ENCODE assay signal across 8 mouse cellular contexts in the genomic region with DNA sequence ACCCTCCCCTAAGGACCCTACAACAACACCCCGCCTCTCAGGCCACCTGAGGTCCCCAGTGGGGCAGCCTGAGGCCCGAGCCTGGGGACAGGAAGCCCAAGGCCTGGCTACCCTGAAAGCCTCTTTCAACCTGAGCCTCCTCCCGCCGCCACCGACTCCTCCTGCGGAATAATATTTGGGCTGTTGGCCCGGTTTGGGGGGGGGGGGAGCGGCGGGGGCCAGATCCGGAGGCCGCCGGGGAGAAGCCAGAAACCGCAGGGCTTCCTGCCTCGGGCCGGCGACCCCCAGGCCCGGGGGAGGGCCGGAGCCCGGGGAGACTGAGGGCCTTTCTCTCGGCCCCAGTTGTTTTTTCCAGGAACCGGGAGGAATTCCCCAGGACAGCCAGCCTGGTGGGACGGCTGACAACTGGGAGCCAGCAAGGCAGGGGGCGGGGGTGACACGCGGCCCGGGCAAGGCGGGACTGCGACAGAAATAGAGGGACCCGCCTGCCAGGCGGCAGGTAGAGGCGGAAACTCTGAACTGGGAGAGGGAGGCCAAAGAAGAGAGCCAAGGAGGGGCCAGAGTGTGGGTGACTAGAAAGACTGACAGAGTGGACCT. TPM values are rescaled to one million over a fixed set of nuclear protein-coding genes. Genes with fewer than 3 reads are reported as not detected.
A peak's percentile ranks its signal among the peaks of the same experiment; 100 is the strongest.
DNase-seq lines count a peak whose midpoint lies in the region; ATAC-seq lines count a peak whose summit lies in the region.

No protein-coding gene starts in this region.

- H3K9ac ChIP-seq in heart, embryonic 15.5 days, result peak overlapping the region; percentile 73
- H3K9ac ChIP-seq in limb, embryonic 12.5 days (replicated peaks), result peak overlapping the region; percentile 73
- H3K9ac ChIP-seq in midbrain, embryonic 12.5 days (replicated peaks), result peak overlapping the region; percentile 64

- H3K36me3 ChIP-seq in heart, embryonic 15.5 days, result peaks cover 6% of the 10 kb centered on the region; the same call in 1 of the 2 replicates
- peaks cover 12% of the 10 kb centered on the region for H3K36me3 ChIP-seq in limb, embryonic 12.5 days
- peaks cover 4% of the 10 kb centered on the region; the same call in 1 of the 2 replicates for H3K36me3 ChIP-seq in midbrain, embryonic 12.5 days

- peak overlapping the region; percentile 75 for H3K27ac ChIP-seq in heart, embryonic 15.5 days
- peak overlapping the region; percentile 74 for H3K27ac ChIP-seq in limb, embryonic 12.5 days
- no peak overlapping the region for H3K27ac ChIP-seq in midbrain, embryonic 12.5 days (replicated peaks)

- ATAC-seq in heart, embryonic 15.5 days (replicated peaks; ENCODE audit: insufficient number of reproducible peaks, insufficient read depth, low FRiP score, low read depth), result peak; percentile 51; the same call in 1 of the 2 replicates
- no peak for ATAC-seq in limb, embryonic 12.5 days (ENCODE audit: insufficient number of reproducible peaks, insufficient read depth, low FRiP score, low TSS enrichment, low read depth)
- ATAC-seq in midbrain, embryonic 12.5 days (ENCODE audit: low FRiP score, low read depth), result peak; percentile 47; the same call in 1 of the 2 replicates

- H3K4me2 ChIP-seq in heart, embryonic 15.5 days, result peak overlapping the region; percentile 92
- H3K4me2 ChIP-seq in limb, embryonic 12.5 days, result peak overlapping the region; percentile 70
- H3K4me2 ChIP-seq in midbrain, embryonic 12.5 days (replicated peaks), result peak overlapping the region; percentile 57

- DNase-seq in cerebellum, adult 9-11 months, result peak; percentile 61
- no peak for DNase-seq in cerebellum, postnatal 4 days (ENCODE audit: low spot score in 2 of 2)
- DNase-seq in adrenal gland, postnatal 25 days, result peak; percentile 42
- no peak for DNase-seq in T-cell, adult 2 months (ENCODE audit: low spot score)
- no peak for DNase-seq in left cerebral cortex, postnatal 36 days (ENCODE audit: low spot score in 2 of 2)

- peak overlapping the region; percentile 53 for H3K4me3 ChIP-seq in heart, embryonic 15.5 days
- H3K4me3 ChIP-seq in limb, embryonic 12.5 days (replicated peaks), result peak overlapping the region; percentile 36
- H3K4me3 ChIP-seq in midbrain, embryonic 12.5 days, result peak overlapping the region; percentile 32

- peaks cover 22% of the 10 kb centered on the region for H3K4me1 ChIP-seq in heart, embryonic 15.5 days (replicated peaks)
- peaks cover 21% of the 10 kb centered on the region for H3K4me1 ChIP-seq in limb, embryonic 12.5 days (replicated peaks)
- H3K4me1 ChIP-seq in midbrain, embryonic 12.5 days, result peaks cover 13% of the 10 kb centered on the region

- intact Hi-C loops in left cerebral cortex, postnatal 36 days (cut with DNase I), result no loop called here

- WGBS in heart, embryonic 15.5 days, result under 1% methylated on average over 31 of the region's 31 CpGs
- 1% methylated on average over 25 of the region's 31 CpGs for WGBS in limb, embryonic 12.5 days
- 3% methylated on average over 31 of the region's 31 CpGs for WGBS in midbrain, embryonic 12.5 days

- H3K9me3 ChIP-seq in heart, embryonic 15.5 days (replicated peaks), result no peaks in the 10 kb centered on the region
- no peaks in the 10 kb centered on the region for H3K9me3 ChIP-seq in limb, embryonic 12.5 days
- H3K9me3 ChIP-seq in midbrain, embryonic 12.5 days, result no peaks in the 10 kb centered on the region

- no peaks in the 10 kb centered on the region for H3K27me3 ChIP-seq in heart, embryonic 15.5 days
- H3K27me3 ChIP-seq in limb, embryonic 12.5 days, result peaks cover 5% of the 10 kb centered on the region; the same call in 1 of the 2 replicates
- H3K27me3 ChIP-seq in midbrain, embryonic 12.5 days, result no peaks in the 10 kb centered on the region

RNA-seq across cellular contexts. Expression of a gene that starts 8.3 kb away (rescaled TPM):
- 45.8 and 48.3 TPM in 2 replicates for total RNA-seq in adrenal gland, postnatal 25 days (2021)
- polyA plus RNA-seq in heart, embryonic 15.5 days (2015; fragmentation: Nextera tagmentation; extraction: Ambion mirVana), result 11.5 and 17.6 TPM in 2 replicates
- polyA plus RNA-seq in limb, embryonic 12.5 days (2016; fragmentation: Nextera tagmentation; extraction: Ambion mirVana), result 44.4 and 47.5 TPM in 2 replicates
- 41.6 and 43.1 TPM in 2 replicates for polyA plus RNA-seq in midbrain, embryonic 12.5 days (2016; fragmentation: Nextera tagmentation; extraction: Ambion mirVana)
- total RNA-seq in left cerebral cortex, postnatal 36 days (2021), result 10 to 100 TPM; 46.3 to 53.5 TPM

RNA-seq across cellular contexts. Expression of a gene that starts 11.2 kb away (rescaled TPM):
- 0.76 TPM in 1 of 2 replicates, not detected in the other for total RNA-seq in adrenal gland, postnatal 25 days (2021)
- polyA plus RNA-seq in heart, embryonic 15.5 days (2015; fragmentation: Nextera tagmentation; extraction: Ambion mirVana), result 0.14 and 0.61 TPM in 2 replicates
- 0.81 and 1.8 TPM in 2 replicates for polyA plus RNA-seq in limb, embryonic 12.5 days (2016; fragmentation: Nextera tagmentation; extraction: Ambion mirVana)
- 0.09 and 0.10 TPM in 2 replicates for polyA plus RNA-seq in midbrain, embryonic 12.5 days (2016; fragmentation: Nextera tagmentation; extraction: Ambion mirVana)
- total RNA-seq in left cerebral cortex, postnatal 36 days (2021), result not detected

RNA-seq across cellular contexts. Expression of a gene that starts 12.1 kb away (rescaled TPM):
- 120 and 126 TPM in 2 replicates for total RNA-seq in adrenal gland, postnatal 25 days (2021)
- polyA plus RNA-seq in heart, embryonic 15.5 days (2015; fragmentation: Nextera tagmentation; extraction: Ambion mirVana), result 19.6 and 27.3 TPM in 2 replicates
- 51.9 and 56.0 TPM in 2 replicates for polyA plus RNA-seq in limb, embryonic 12.5 days (2016; fragmentation: Nextera tagmentation; extraction: Ambion mirVana)
- polyA plus RNA-seq in midbrain, embryonic 12.5 days (2016; fragmentation: Nextera tagmentation; extraction: Ambion mirVana), result 51.5 and 53.5 TPM in 2 replicates
- total RNA-seq in left cerebral cortex, postnatal 36 days (2021), result 100 to 1,000 TPM; 126 to 129 TPM

RNA-seq across cellular contexts. Expression of a gene that starts 21.1 kb away (rescaled TPM):
- 10.9 and 13.0 TPM in 2 replicates for total RNA-seq in adrenal gland, postnatal 25 days (2021)
- 2.2 and 2.3 TPM in 2 replicates for polyA plus RNA-seq in heart, embryonic 15.5 days (2015; fragmentation: Nextera tagmentation; extraction: Ambion mirVana)
- 6.4 and 6.5 TPM in 2 replicates for polyA plus RNA-seq in limb, embryonic 12.5 days (2016; fragmentation: Nextera tagmentation; extraction: Ambion mirVana)
- polyA plus RNA-seq in midbrain, embryonic 12.5 days (2016; fragmentation: Nextera tagmentation; extraction: Ambion mirVana), result 5.3 and 6.1 TPM in 2 replicates
- 10 to 100 TPM; 53.5 to 55.3 TPM for total RNA-seq in left cerebral cortex, postnatal 36 days (2021)

RNA-seq across cellular contexts. Expression of a gene that starts 24.9 kb away (rescaled TPM):
- not detected in 2 replicates for total RNA-seq in adrenal gland, postnatal 25 days (2021)
- polyA plus RNA-seq in heart, embryonic 15.5 days (2015; fragmentation: Nextera tagmentation; extraction: Ambion mirVana), result not detected in 2 replicates
- polyA plus RNA-seq in limb, embryonic 12.5 days (2016; fragmentation: Nextera tagmentation; extraction: Ambion mirVana), result not detected in 2 replicates
- polyA plus RNA-seq in midbrain, embryonic 12.5 days (2016; fragmentation: Nextera tagmentation; extraction: Ambion mirVana), result 0.20 and 0.33 TPM in 2 replicates
- 1 to 10 TPM in 1 of 2 experiments, under 1 TPM in 1; 0.47 to 1.3 TPM for total RNA-seq in left cerebral cortex, postnatal 36 days (2021)

Comparison
In these comparisons a context has a peak if more than half of its experiments do, and no peak if none do; other contexts are left out.
1. DNase-seq: peak in cerebellum, adult 9-11 months (single experiment) and adrenal gland, postnatal 25 days (single experiment); none in cerebellum, postnatal 4 days (0 of 2), T-cell, adult 2 months (single experiment) and left cerebral cortex, postnatal 36 days (0 of 2).
2. Peak in every context shown above with its lines, with median percentiles within 50 percentile points of each other: H3K4me2 ChIP-seq, H3K4me3 ChIP-seq and H3K9ac ChIP-seq.